Mouse (Mus musculus): Measurements from ENCODE around the gene Rnf217. TPM values are rescaled to one million over a fixed set of nuclear protein-coding genes. Genes with fewer than 3 reads are reported as not detected.

Rnf217 gene
- 5.6 TPM for polyA plus RNA-seq (2015; fragmentation: Illumina TruSeq; extraction: RNeasy Lipid Tissue Mini Kit (QIAGEN cat#74804); ENCODE audit: low read depth, low replicate concordance)

GRCm38 (mm10) chr10:31609066-31609961, at the start of gene Rnf217:
Gene Rnf217 (minus strand): TSS chr10:31609184.

DNA sequence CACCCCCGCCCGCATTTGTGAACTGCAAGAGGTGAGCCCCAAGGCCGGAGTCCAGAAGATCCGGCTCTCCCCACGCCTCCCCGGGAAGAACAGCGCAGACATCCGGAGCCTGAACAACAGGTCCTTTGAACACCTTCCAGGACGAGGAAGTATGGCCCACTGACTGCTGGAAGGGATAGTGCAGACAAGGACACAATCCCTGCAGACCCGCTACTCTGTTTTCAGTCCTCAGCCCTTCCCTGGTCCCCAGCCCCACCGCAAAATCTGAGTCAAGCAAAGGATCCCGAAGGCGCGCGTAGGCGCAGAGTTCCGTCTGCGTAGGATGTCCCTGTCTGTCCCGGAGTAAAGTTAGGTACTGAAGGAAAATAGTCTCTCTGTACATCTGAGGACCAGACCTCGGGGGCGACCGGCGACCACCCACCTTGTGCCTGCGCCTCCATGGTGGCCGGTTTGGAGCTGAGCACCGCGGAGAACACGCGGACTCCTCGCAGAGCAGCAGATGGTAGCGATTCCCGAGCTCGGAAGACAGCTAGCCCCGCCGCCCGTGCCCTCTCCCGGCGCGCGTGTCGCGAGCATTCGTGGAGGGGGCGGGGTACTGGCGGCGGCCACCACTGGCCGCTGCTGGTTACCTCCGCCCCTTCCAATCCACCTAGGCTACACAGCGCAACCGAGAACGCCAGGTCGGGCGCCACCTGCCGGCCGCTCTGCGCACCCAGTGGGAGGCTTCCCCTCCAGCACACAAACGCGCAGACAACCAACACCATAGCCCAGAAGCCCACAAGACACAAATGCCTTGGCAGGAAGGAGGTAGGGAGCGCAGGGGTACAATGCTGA, 163.5 kb downstream of the Rnf217 start, which contains the start of gene Tpd52l1:
Gene Tpd52l1, minus strand, starts transcription at position 668 of the 834 bp plus-strand sequence.

Other genes starting within 250 kb of the Rnf217 start
- 60.0 TPM for gene Tpd52l1, start 163.2 kb downstream of the Rnf217 start, polyA plus RNA-seq (2015; fragmentation: Illumina TruSeq; extraction: RNeasy Lipid Tissue Mini Kit (QIAGEN cat#74804); ENCODE audit: low read depth, low replicate concordance)

Measured in brain, adult 10 weeks (tissue).